Mouse (Mus musculus) megakaryocyte, embryonic 14.5 days (primary cell): Measurements from ENCODE around the gene Nt5c1a.

ENCODE experiments used
- FLI1 ChIP-seq: IDR thresholded peaks from 2 replicates; pipeline ENCODE4 v1.6.1; 2012; ENCODE audit warnings: low read length, inconsistent platforms, mixed read lengths
- GATA1 ChIP-seq: IDR thresholded peaks from 3 replicates; pipeline ENCODE4 v1.6.1; 2012; ENCODE audit warnings: mixed read lengths, low read length, inconsistent platforms, borderline replicate concordance

- TF ChIP-seq GATA1 (no peak), FLI1 (no peak)
These were observed 45.3 kb downstream of the Nt5c1a start for GRCm38 (mm10) chr4:123246651-123247050.
